Mouse (Mus musculus) telencephalon, adult 2 months (tissue): ENCODE measurements around the gene Stk19.
"Not testable (repeated sequence)": the region's sequence is repeated elsewhere in the genome, so short reads cannot be mapped to it uniquely, and the experiment has no call there.

Experiments
- DNase-seq: peaks from one replicate; pipeline ENCODE4 v3.0.0-alpha.2; 2011; ENCODE audit warnings: low read depth, low spot score

Stk19 gene

DNA sequence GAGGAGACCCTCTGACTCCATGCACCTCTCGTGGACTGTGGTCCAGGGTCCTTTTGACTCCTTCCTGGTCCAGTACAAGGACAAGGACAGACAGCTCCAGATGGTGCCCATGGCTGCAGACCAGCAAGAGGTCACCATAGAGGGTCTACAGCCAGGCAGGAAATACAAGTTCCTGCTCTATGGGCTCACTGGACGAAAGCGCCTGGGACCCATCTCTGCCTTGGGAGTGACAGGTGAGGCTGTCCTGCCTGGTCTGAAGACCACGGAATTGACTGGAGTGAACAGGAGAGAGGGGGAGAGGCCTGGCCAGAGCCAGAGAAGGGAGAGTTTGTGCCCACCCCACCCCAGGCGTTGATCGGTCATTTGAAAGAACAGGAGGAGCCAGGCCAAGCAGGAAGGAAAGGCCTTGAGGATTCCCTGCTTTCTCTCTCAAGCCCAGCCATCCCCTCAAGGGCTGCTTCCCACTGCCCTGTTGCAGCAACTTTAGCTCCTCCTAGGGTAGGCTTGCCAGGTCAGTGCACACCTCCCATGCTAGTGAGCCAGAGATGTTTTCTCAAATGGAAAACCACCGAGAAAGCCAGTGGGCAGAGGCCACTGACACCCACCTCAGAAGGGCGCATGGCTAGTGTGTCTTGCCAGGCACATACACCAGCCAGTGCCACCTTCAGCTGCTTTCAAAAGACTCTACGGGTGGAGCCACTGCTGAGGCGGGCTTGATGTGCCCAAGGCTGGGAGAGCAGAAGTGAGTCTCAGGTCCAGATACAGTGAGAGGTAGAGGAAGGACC, 39.3 kb downstream of the Stk19 start:
- DNase-seq = not testable (repeated sequence)

GRCm38 (mm10) chr17:34796311-34797140, 40.2 kb downstream of the Stk19 start:
- no peak for DNase-seq

DNA sequence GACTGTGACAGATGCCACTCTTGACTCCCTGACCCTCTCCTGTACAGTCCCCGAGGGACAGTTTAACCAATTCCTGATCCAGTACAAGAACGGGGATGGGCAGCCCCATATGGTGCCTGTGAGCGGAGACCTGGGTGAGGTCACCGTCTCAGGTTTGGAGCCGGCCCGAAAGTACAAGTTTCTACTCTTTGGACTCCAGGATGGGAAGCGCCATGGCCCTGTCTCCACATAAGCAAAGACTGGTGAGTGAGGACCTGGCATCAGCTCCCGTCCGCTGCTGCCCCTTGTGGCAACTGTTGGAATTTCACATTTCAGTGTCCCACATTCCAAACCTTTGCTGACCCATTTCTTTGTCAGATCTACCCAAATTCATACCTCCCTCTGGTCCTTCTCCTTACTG, 41.1 kb downstream of the Stk19 start:
- no peak for DNase-seq

DNA sequence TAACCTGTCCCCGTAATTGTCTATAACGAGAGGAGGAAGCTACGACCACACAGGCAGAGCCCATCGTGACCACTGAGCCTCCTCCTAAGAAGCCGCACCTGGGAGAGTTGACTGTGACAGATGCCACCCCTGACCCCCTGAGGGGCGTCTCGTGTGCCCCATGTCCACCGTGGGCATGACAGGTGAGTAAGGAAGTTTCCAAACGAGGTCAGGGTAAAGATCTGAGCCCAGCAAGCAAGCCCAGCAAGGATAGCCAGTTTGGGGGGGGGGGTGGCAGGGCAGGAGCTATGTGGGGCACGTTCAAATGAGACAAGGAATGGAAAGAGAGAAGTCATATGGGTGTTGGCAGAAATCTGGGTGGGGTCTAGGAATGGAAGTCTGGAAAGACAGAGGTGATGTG, 41.7 kb downstream of the Stk19 start:
- DNase-seq = no peak

- peak; percentile 68 for DNase-seq
Observed at GRCm38 (mm10) chr17:34777680-34778325, 58.9 kb downstream of the Stk19 start.
